Mouse (Mus musculus) midbrain, embryonic 13.5 days (tissue): ENCODE results near the gene Chn1. TPM values are rescaled to one million over a fixed set of nuclear protein-coding genes. Genes with fewer than 3 reads are reported as not detected.

Experiments used
- ATAC-seq: fragments of 200-750 bp; cut with Nextera tagmentation; 2 replicates; pipeline ENCODE4 v1.8.0; 2017; ENCODE audit warnings: mild to moderate bottlenecking, moderate TSS enrichment, moderate library complexity
- H3K27ac ChIP-seq: fragments of 300-500 bp; sonication (generic); 2 replicates; pipeline ENCODE4 v1.5.1; 2015; ENCODE audit warnings: inconsistent platforms, mild to moderate bottlenecking, moderate library complexity
- H3K27me3 ChIP-seq: fragments of 300-500 bp; sonication (generic); 2 replicates; pipeline ENCODE4 v1.6.1; 2015; ENCODE audit warnings: mild to moderate bottlenecking, inconsistent platforms
- H3K36me3 ChIP-seq: fragments of 300-500 bp; sonication (generic); 2 replicates; pipeline ENCODE4 v1.6.1; 2015; ENCODE audit warnings: mild to moderate bottlenecking, inconsistent platforms
- H3K4me1 ChIP-seq: fragments of 300-500 bp; sonication (generic); replicated peaks from 2 replicates; pipeline ENCODE4 v1.6.1; 2015; ENCODE audit warnings: inconsistent platforms
- H3K4me2 ChIP-seq: fragments of 300-500 bp; sonication (generic); replicated peaks from 2 replicates; pipeline ENCODE4 v1.6.1; 2015; ENCODE audit warnings: moderate library complexity, mild to moderate bottlenecking, inconsistent platforms
- H3K4me3 ChIP-seq: fragments of 300-500 bp; sonication (generic); replicated peaks from 2 replicates; pipeline ENCODE4 v1.5.1; 2015; ENCODE audit warnings: mild to moderate bottlenecking, inconsistent platforms
- H3K9ac ChIP-seq: fragments of 300-500 bp; sonication (generic); replicated peaks from 2 replicates; pipeline ENCODE4 v1.6.1; 2015; ENCODE audit warnings: mild to moderate bottlenecking, inconsistent platforms
- H3K9me3 ChIP-seq: fragments of 300-500 bp; sonication (generic); 2 replicates; pipeline ENCODE4 v1.6.1; 2016; ENCODE audit warnings: mild to moderate bottlenecking, inconsistent platforms
- WGBS: fragments of 180-500 bp; shearing (Covaris S2); methylation state at CpG from one replicate; pipeline ENCODE4 v1.1.7; 2015; 5-methylcytosine and 5-hydroxymethylcytosine counted together
- polyA plus RNA-seq: library from polyadenylated mRNA; unstranded; fragments of >200 nt; fragmentation: Nextera tagmentation; extraction: Ambion mirVana; gene quantifications from 2 replicates; pipeline ENCODE4 v1.2.1, GENCODE M21; 2015

Gene Chn1
- polyA plus RNA-seq, 1 experiment from 2014 or later, result 109 TPM

DNA sequence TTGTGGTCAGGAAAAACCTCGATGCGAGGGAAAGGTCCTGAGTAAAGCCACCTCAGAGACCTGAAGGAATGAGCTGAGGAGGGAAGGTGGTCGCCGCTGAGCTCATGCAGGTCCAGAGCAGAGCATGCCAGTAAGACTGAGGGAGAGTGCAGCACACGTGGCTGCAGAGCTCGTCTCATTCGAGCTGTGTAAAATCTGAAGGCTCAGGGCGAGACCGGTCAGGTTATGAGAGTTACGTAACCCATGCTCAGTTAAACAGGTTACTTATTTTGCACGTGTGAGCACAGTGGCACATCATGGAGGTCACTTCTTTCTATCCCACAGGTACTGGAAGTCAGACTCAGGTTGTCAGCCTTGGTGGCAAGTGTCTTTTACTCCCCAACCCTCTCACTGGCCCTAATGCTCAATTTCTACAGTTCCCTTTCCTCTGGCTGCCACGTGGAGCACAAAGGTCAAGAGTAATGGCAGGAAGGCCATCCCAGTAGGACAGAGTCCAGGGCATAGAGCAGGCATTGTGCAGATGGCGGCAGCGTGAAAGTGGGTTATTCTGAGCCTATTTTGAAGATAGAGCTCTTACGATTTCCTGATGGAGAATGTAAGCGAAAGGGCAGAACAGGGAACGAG is 158.6 kb downstream of the Chn1 start:
- H3K4me3 ChIP-seq, result no peak overlapping the region
- no peak for ATAC-seq
- H3K4me1 ChIP-seq, result no peaks in the 10 kb centered on the region
- H3K9ac ChIP-seq, result no peak overlapping the region
- H3K27me3 ChIP-seq, result no peaks in the 10 kb centered on the region
- 88% methylated on average over 17 of the region's 17 CpGs for WGBS
- H3K9me3 ChIP-seq, result no peaks in the 10 kb centered on the region
- H3K36me3 ChIP-seq, result peaks cover 59% of the 10 kb centered on the region
- H3K4me2 ChIP-seq, result no peak overlapping the region
- no peak overlapping the region for H3K27ac ChIP-seq

DNA sequence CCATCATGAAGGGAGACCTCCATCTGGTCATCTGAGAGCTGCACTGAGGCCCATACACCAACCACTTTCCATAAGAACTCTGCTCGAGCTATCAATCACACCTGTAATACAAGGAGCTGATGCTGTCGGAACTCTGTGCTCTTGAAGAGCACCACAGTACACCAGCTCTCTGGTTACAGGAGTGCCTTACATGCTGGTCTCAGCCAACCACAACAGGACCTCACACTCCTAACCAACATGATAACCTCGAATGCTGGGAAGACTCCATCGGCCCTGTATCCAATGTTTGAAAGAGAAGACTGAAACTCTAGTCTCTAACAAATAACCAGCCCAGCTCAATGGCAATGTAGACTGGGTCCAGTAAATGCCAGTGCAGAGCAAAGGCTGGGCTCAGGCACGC is 159.7 kb downstream of the Chn1 start:
- Histone ChIP-seq H3K27ac (no peak overlapping the region), H3K4me2 (no peak overlapping the region), H3K27me3 (no peaks in the 10 kb centered on the region), H3K9ac (no peak overlapping the region), H3K4me1 (no peaks in the 10 kb centered on the region), H3K36me3 (peaks cover 62% of the 10 kb centered on the region), H3K9me3 (no peaks in the 10 kb centered on the region), H3K4me3 (no peak overlapping the region)
- 95% methylated on average over 5 of the region's 5 CpGs for WGBS
- no peak for ATAC-seq

DNA sequence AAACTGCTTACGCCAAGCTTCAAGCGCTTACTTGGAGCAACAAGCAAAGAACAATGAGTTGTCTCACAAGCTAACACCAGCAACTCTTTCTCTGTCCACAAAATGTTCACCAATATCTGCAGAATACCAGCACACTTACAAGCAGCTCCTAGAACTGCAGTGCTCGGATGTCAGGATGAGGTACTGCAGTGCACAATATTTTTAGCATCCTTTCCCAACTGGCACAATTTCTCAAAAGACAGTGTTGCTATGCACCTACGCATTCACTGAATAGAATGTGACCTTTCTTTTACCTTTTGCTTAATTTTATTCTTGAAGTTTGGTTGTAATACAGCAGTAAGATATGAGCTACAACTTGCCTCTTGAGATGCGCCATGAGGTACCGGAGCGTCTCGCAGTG is 160.8 kb downstream of the Chn1 start:
- WGBS, result 95% methylated on average over 8 of the region's 8 CpGs
- no peak for ATAC-seq
- peaks cover 70% of the 10 kb centered on the region for H3K36me3 ChIP-seq

DNA sequence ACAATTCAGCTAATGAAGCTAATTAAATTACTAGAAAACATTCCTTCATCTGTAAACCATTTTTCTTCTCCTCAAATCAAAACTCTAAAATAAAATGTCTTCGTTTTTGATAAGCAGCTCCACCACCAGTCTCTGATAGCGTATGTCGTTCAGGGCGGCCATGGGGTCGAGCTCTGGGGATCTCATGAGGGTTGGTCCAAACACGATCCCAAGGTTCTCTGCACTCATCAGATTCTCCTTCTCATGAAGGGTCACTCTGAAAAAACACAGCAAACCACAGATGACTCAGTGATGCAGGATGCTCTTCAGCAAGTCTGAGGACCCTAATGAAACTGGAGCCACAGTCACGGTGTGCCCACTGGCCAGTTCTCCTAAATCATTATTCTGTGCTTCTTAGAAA is 162.2 kb downstream of the Chn1 start:
- Histone ChIP-seq H3K9ac (no peak overlapping the region), H3K36me3 (peaks cover 70% of the 10 kb centered on the region), H3K4me1 (no peaks in the 10 kb centered on the region), H3K27me3 (no peaks in the 10 kb centered on the region), H3K27ac (no peak overlapping the region), H3K4me2 (no peak overlapping the region), H3K4me3 (no peak overlapping the region), H3K9me3 (no peaks in the 10 kb centered on the region)
- no peak for ATAC-seq
- 95% methylated on average over 7 of the region's 7 CpGs for WGBS

More for the DNA sequence above, 160.8 kb downstream of the Chn1 start:
- no peak overlapping the region for H3K9ac ChIP-seq
- H3K9me3 ChIP-seq, result no peaks in the 10 kb centered on the region
- H3K27me3 ChIP-seq, result no peaks in the 10 kb centered on the region
- H3K4me3 ChIP-seq, result no peak overlapping the region
- H3K4me1 ChIP-seq, result no peaks in the 10 kb centered on the region
- no peak overlapping the region for H3K27ac ChIP-seq
- no peak overlapping the region for H3K4me2 ChIP-seq

DNA sequence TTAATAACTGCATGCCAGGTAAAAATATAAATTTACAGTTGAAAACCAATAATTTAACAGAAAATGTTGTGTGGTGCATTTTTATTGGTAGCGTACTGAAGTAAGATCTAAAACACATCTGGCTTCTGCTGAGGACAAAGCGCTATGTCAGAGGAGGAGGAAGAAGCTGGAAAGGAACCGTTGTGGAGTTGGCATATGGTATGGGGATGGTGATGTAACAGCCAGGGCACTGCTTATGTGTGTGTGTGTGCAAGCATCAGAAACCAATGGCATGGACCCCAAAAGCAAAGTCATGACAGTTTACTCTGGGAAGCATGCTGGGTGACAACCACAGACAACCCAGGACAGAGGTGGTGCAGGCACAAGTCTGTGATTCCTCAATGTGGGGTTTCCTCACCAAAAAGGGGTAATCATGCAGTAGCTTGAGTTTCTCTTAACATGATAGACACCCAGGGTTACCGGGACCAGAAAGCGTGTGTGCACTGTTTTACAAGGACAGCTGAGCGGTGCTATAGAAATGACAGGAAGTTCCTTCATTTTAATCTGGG is 162.7 kb downstream of the Chn1 start:
- Histone ChIP-seq H3K4me3 (no peak overlapping the region), H3K9me3 (no peaks in the 10 kb centered on the region), H3K4me1 (no peaks in the 10 kb centered on the region), H3K27ac (no peak overlapping the region), H3K4me2 (no peak overlapping the region), H3K27me3 (no peaks in the 10 kb centered on the region), H3K36me3 (peaks cover 66% of the 10 kb centered on the region), H3K9ac (no peak overlapping the region)
- 97% methylated on average over 6 of the region's 6 CpGs for WGBS
- no peak for ATAC-seq

DNA sequence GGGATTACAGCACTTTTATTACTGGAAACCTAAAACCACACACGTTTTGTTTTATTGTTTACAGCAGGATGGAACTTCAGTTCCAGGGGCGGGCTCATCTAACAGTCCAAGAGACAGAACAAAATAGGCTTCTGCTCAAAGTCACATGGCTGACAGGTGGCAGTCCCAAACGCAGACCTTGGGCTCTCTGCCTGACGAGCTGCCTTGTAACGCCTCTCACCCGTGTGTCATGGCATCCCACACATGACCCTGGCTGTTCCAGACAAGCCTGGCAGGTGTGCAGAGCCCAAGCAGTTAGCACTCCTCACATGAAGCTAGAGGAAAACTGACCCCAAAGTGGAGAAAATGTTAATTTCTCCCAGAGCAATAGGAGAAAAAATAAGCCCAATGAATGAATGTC is 163.3 kb downstream of the Chn1 start:
- no peaks in the 10 kb centered on the region for H3K4me1 ChIP-seq
- no peaks in the 10 kb centered on the region for H3K9me3 ChIP-seq
- no peak for ATAC-seq
- 94% methylated on average over 6 of the region's 6 CpGs for WGBS
- no peak overlapping the region for H3K27ac ChIP-seq
- no peaks in the 10 kb centered on the region for H3K27me3 ChIP-seq
- H3K4me3 ChIP-seq, result no peak overlapping the region
- H3K36me3 ChIP-seq, result peaks cover 63% of the 10 kb centered on the region
- no peak overlapping the region for H3K4me2 ChIP-seq
- H3K9ac ChIP-seq, result no peak overlapping the region

DNA sequence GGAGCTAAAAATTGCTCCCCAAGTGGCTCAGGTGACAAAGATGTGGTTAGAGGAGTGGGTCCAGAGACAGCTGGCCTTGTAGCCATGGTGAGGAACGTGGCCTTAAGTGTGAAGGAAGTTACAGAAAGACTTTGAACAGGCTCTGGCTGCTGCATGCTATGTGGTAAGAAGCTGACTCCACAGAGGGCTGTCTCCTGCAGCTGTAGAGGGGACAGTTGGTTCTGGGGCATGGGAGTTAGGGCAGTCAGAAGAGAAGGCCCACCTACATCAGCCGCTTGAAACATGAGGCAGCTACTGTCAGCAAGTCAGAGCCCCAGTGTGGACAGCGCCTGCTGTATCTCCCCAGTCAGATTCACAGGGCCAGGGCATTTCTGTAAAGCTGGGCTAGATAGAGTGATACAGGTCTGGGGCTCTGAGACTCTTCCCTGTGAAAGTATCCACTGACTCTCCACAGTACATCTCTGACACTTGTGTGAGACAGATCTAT is 165.4 kb downstream of the Chn1 start:
- H3K9me3 ChIP-seq, result no peaks in the 10 kb centered on the region
- H3K36me3 ChIP-seq, result peaks cover 43% of the 10 kb centered on the region
- no peaks in the 10 kb centered on the region for H3K27me3 ChIP-seq
- no peak overlapping the region for H3K27ac ChIP-seq
- no peak overlapping the region for H3K4me3 ChIP-seq
- no peak for ATAC-seq
- no peak overlapping the region for H3K9ac ChIP-seq
- peaks cover 6% of the 10 kb centered on the region for H3K4me1 ChIP-seq
- WGBS, result 92% methylated on average over 3 of the region's 3 CpGs
- no peak overlapping the region for H3K4me2 ChIP-seq

DNA sequence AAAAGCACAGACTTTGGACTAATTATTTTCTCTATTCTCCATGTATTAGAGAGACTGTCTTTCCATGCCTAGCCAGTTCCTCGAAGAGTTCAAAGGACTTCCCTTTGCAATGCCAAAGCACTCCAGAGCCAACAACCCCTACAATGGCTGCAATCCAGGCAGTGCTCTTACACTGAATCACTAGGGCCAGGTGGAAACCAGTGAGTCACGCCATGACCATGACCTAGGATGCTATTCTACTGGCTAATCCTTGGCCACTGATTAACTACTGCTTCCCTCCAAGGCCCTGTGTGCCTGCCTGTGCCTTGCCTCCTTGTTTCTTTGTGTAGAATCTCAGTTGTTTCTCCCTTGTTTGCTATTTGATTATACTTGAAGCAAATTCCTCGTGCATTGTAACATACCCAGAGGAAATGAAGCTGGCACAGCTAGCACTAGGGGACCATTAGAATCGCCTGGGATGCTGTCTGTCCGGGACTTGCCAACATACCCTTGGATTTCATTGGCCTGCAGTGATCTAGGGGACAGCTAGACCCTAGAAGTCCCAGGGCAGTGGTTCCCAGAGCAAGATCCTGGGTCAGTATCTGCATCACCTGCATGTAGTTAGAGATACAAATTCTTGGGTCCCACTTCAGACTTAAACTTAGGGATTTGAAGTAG is 166.0 kb downstream of the Chn1 start:
- Histone ChIP-seq H3K4me3 (no peak overlapping the region), H3K36me3 (peaks cover 38% of the 10 kb centered on the region), H3K27me3 (no peaks in the 10 kb centered on the region), H3K4me2 (no peak overlapping the region), H3K27ac (no peak overlapping the region), H3K4me1 (peaks cover 8% of the 10 kb centered on the region), H3K9me3 (no peaks in the 10 kb centered on the region), H3K9ac (no peak overlapping the region)
- ATAC-seq, result no peak
- WGBS, result 89% methylated on average over 5 of the region's 5 CpGs

DNA sequence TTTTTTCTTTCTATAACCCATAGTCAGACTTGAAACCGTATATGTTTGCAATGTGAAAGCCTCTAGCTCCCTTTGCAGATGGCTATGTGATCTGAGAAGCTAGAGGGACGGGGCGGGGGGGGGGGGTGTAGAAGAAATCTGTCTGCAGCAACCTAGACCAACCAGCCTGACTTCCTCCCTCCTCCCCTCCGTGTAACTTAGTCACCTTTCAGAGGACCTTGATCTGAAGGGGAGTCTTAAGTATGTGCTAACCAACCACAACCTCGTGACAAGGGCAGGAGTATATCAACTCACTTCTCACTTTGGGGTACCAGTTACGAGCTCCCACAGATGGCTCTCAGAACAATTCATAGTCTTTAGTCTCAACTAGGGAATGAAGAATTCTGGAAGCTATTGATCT is 166.8 kb downstream of the Chn1 start:
- no peak overlapping the region for H3K4me3 ChIP-seq
- peaks cover 8% of the 10 kb centered on the region for H3K4me1 ChIP-seq
- H3K27me3 ChIP-seq, result no peaks in the 10 kb centered on the region
- H3K4me2 ChIP-seq, result no peak overlapping the region
- H3K27ac ChIP-seq, result no peak overlapping the region
- WGBS, result 88% methylated on average over 6 of the region's 6 CpGs
- no peaks in the 10 kb centered on the region for H3K9me3 ChIP-seq
- ATAC-seq, result no peak
- no peak overlapping the region for H3K9ac ChIP-seq
- peaks cover 32% of the 10 kb centered on the region for H3K36me3 ChIP-seq

DNA sequence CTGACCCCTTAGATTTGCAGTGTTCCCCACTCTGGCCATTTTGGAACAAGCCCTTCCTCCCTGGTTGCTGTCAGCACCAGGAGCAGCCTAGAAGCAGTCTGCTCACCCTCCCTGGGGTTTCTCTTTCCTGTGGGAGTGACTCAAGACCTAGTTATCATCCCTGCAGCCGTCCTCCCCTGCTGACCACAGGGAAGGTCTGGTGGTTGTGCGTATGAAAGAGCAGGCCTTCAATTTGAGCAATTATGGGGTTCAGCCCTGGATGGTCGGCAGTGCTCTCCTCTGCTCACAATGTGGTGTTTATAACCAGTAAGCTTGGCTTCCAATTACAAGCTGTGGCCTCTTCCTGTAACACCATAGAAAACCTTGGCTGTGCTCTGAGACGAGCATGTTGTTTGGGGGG is 167.5 kb downstream of the Chn1 start:
- no peak for ATAC-seq
- H3K9ac ChIP-seq, result no peak overlapping the region
- H3K4me1 ChIP-seq, result peaks cover 8% of the 10 kb centered on the region
- no peaks in the 10 kb centered on the region for H3K27me3 ChIP-seq
- no peaks in the 10 kb centered on the region for H3K9me3 ChIP-seq
- no peak overlapping the region for H3K4me2 ChIP-seq
- WGBS, result 63% methylated on average over 4 of the region's 4 CpGs
- no peak overlapping the region for H3K27ac ChIP-seq
- peaks cover 25% of the 10 kb centered on the region for H3K36me3 ChIP-seq
- H3K4me3 ChIP-seq, result no peak overlapping the region

DNA sequence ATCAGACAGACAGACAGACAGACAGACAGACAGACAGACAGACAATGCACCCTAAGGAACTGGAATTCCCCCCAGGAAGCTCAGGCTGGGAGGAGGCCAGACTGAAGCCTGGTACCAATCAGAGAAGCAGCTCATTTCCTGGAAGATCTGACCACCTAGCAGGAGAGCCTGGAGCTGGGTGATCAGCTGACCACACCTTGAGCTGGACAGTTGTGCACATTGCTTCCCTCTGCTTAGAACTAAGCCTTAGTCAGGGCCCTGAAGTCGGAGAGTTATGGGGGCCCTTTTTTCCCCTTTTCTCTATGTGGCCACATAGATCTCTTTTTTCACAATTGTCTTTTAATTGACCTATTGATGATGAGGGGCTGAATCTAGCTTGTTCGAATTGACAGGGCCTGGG is 168.0 kb downstream of the Chn1 start:
- no peak overlapping the region for H3K4me2 ChIP-seq
- peaks cover 21% of the 10 kb centered on the region for H3K36me3 ChIP-seq
- no peak overlapping the region for H3K9ac ChIP-seq
- H3K9me3 ChIP-seq, result no peaks in the 10 kb centered on the region
- no peak overlapping the region for H3K4me3 ChIP-seq
- H3K4me1 ChIP-seq, result peaks cover 8% of the 10 kb centered on the region
- no peaks in the 10 kb centered on the region for H3K27me3 ChIP-seq
- no peak overlapping the region for H3K27ac ChIP-seq
- 52% methylated on average over 2 of the region's 2 CpGs for WGBS
- ATAC-seq, result no peak

DNA sequence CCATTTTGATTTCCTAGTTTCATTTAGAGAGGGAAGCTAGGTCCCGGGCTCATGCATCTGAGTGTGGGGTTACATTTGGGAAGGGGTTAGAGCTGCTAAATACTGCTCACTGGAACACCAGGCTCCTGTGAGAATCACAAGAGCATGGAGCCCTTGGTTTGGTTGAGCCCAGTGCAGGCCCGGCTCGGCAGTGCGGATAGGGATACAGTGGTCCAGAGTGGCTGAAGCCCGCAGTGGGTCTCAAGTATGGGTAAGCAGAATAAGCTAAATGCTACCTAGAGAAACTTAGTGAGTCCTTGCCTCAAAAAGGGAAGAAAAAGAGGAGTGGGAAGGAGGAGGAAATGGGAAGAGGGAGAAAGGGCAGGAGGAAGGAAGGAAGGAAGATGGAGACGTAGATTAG is 168.5 kb downstream of the Chn1 start:
- Histone ChIP-seq H3K9me3 (no peaks in the 10 kb centered on the region), H3K27me3 (no peaks in the 10 kb centered on the region), H3K27ac (no peak overlapping the region), H3K4me3 (no peak overlapping the region), H3K36me3 (peaks cover 18% of the 10 kb centered on the region), H3K4me1 (peaks cover 8% of the 10 kb centered on the region), H3K4me2 (no peak overlapping the region), H3K9ac (no peak overlapping the region)
- WGBS, result 96% methylated on average over 6 of the region's 6 CpGs
- ATAC-seq, result no peak
